Mouse (Mus musculus) gastrocnemius, adult 2 months (tissue): ENCODE measurements around the gene Olfr849. TPM values are rescaled to one million over a fixed set of nuclear protein-coding genes. Genes with fewer than 3 reads are reported as not detected.

ENCODE experiments used
- DNase-seq: peaks from one replicate; pipeline ENCODE4 v3.0.0; 2022
- H3K27ac ChIP-seq: fragments of 200-600 bp; 2 replicates; pipeline ENCODE4 v1.8.1; 2022; ENCODE audit warnings: mild to moderate bottlenecking
- H3K4me3 ChIP-seq: fragments of 200-600 bp; 2 replicates; pipeline ENCODE4 v1.8.1; 2022; ENCODE audit warnings: mild to moderate bottlenecking, moderate library complexity
- CTCF ChIP-seq: fragments of 200-600 bp; IDR thresholded peaks from 2 replicates; pipeline ENCODE4 v1.8.1; 2022; ENCODE audit warnings: antibody characterized with exemption, mild to moderate bottlenecking, moderate library complexity
- intact Hi-C: fragments of 180-260 bp; cut with DNase I; formaldehyde crosslinking; loops from one replicate; pipeline ENCODE4 v1.15.1; 2025
- long read RNA-seq, 2 experiments: library from polyadenylated mRNA; stranded (forward); transcript quantifications; one replicate each; pipeline ENCODE4 v2.0.0; 2021
- total RNA-seq, 2 experiments: library from RNA; stranded (reverse); gene quantifications; 2 replicates each; pipeline ENCODE4 v1.2.3; 2021

Olfr849 gene
- not detected for total RNA-seq
- long read RNA-seq, experiment 1 = 0 reads
- long read RNA-seq, experiment 2 = 0 reads

DNA sequence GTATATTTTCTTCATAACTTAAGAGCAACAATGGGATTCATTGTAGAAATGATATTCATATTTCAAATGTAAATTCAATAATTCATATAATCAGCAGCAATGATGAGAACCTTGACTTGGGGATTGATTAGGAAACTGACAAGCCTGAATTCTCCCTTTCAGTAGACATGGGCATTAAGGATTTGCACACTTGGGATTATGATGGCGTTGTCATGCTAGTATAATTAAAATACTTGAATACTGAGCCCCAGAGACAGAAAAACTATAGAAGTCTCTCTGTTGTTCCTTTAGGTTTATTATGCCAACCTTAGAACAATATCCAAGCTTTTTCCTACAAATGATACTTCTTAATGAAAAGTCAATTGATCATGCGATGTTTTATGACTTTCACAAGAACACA is at the start of gene Olfr849:
Gene Olfr849 (plus strand): TSS at position 301 of the 400 bp plus-strand sequence.
- Histone ChIP-seq H3K27ac (no peak within 1 kb of the TSS), H3K4me3 (no peak within 1 kb of the TSS)
- no peak for DNase-seq
- intact Hi-C loops = no loop called here
- no peak for TF ChIP-seq CTCF

DNA sequence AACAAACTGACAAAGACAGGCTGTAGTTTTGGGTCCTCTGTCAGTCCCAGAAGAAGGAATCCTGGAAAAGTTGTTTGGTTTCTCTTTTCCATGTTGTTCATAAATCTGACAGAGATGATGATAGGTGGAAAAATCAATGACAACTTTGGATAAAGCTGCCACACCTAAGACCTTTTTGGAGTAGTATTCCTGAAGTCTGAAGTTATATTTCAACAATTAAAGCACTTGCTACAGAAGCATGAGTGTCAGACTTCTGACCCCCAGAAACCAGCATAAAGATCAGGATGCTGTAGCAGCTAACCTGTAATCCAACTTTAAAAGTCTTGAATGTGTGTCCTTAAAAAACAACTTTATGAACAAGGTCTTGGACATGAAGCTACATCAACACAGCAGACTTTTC is 38.1 kb downstream of the Olfr849 start, which contains the start of gene Olfr850:
Gene Olfr850 (minus strand): TSS at position 101 of the 400 bp plus-strand sequence.
- intact Hi-C loops = no loop called here
- DNase-seq = no peak
- no peak within 1 kb of the TSS for H3K27ac ChIP-seq
- no peak within 1 kb of the TSS for H3K4me3 ChIP-seq
- no peak for TF ChIP-seq CTCF

DNA sequence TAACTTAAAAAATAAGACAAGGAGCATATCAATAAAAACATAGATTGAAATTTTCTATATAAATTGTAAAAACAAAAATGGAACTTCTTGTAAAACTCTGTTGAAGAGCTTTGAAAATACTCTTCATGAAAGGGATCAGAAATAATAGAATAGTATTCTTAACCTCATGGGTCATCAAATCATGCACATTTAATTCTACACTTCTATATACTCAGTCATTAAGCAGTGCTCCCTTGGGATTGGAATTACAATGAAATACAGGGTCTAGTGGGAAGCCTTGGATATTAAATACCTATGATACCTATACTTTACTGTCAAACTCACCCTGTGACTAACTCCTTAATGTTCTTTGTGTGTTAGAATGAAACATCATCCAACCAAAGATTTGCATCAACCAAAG is 52.9 kb downstream of the Olfr849 start, which contains the start of gene Olfr851:
Gene Olfr851 (plus strand): TSS at position 301 of the 400 bp plus-strand sequence.
- no peak within 1 kb of the TSS for H3K27ac ChIP-seq
- DNase-seq = no peak
- H3K4me3 ChIP-seq = no peak within 1 kb of the TSS
- TF ChIP-seq CTCF = no peak
- intact Hi-C loops = loop anchor here (1.0 kb wide), 1 partner anchor 7 kb away; no protein-coding TSS in a partner anchor

Other genes with a start within 250 kb of the Olfr849 start
- gene Olfr843, start 188.3 kb upstream of the Olfr849 start, total RNA-seq = not detected
- not detected for gene Olfr844, start 123.9 kb upstream of the Olfr849 start, total RNA-seq
- gene Olfr845, start 103.8 kb upstream of the Olfr849 start, total RNA-seq = not detected
- not detected for gene Olfr846, start 76.3 kb upstream of the Olfr849 start, total RNA-seq
- not detected for gene Olfr847, start 61.6 kb upstream of the Olfr849 start, total RNA-seq
- not detected for gene Olfr850, start 38.0 kb downstream of the Olfr849 start, total RNA-seq
- not detected for gene Olfr851, start 53.0 kb downstream of the Olfr849 start, total RNA-seq
- gene Olfr853, start 100.8 kb downstream of the Olfr849 start, total RNA-seq = not detected
- gene Olfr854, start 127.1 kb downstream of the Olfr849 start, total RNA-seq = not detected
- gene Olfr855, start 142.4 kb downstream of the Olfr849 start, total RNA-seq = not detected
- 10 to 100 TPM; 15.3 to 15.4 TPM for gene Zfp317, start 181.8 kb downstream of the Olfr849 start, total RNA-seq